In the genomic region with DNA sequence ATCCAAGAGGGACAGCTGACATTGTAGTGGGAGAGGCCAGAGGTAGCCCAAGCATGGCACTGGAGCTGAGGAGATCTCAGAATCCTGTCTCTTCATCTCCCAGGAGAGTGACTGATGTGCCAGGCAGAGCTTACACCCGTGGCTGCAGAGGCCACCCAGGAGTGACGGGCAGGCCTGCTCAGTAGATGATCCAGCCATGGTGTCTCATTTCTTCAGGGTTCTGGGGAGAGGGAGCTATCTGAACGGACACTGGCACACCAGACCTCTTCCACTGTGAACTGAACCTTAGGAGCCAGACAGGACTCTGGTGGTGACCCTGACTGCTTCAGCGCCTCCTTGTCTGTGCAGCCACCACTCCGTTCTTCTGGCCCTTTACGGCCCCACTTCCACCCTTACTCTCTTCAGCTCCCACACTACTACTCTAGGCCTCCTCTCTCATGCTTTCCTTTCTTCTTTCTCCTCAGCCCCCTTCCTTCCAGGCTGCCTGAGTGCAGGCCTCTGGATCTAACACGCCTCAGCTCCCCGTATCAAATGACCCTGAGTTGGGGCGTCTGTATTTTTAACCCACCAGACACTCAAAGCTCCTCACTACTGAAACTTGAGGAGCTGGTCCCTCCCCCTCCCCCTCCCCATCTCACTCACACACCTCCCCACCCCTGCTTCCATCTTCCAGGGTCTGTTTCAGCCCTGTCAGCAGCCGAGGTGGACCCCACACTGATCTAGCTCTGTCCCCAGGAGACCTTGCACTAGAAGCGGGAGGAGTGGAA, we compare ENCODE assay signal across 10 mouse cellular contexts. TPM values are rescaled to one million over a fixed set of nuclear protein-coding genes. Genes with fewer than 3 reads are reported as not detected.
DNase-seq lines count a peak whose midpoint lies in the region; ATAC-seq lines count a peak whose summit lies in the region.
"Had no signal": no experiment of that assay in that cellular context is flagged by ENCODE, and none has a peak within 500 bp of the region (broad histone marks: within the 10 kb centered on the region; RNA-seq: fewer than 3 reads in every experiment).

No protein-coding gene starts in this region.

- WGBS in heart, embryonic 14.5 days: 35% methylated on average over 11 of the region's 11 CpGs
- 45% methylated on average over 11 of the region's 11 CpGs for WGBS in midbrain, embryonic 10.5 days
- 42% methylated on average over 11 of the region's 11 CpGs for WGBS in midbrain, embryonic 15.5 days
- 43% methylated on average over 11 of the region's 11 CpGs for WGBS in stomach, embryonic 15.5 days

- H3K4me1 ChIP-seq in heart, embryonic 14.5 days (ENCODE audit: control insufficient read depth in 2 of 2, insufficient read depth in 2 of 2, low read length in 2 of 2): peaks cover 51 to 62% of the 10 kb centered on the region in 2 experiments
- H3K4me1 ChIP-seq in midbrain, embryonic 10.5 days: peaks cover 59% of the 10 kb centered on the region
- H3K4me1 ChIP-seq in midbrain, embryonic 15.5 days: peaks cover 20% of the 10 kb centered on the region
- H3K4me1 ChIP-seq in stomach, embryonic 15.5 days: peaks cover 27% of the 10 kb centered on the region

- intact Hi-C loops in heart, postnatal 36 days (cut with DNase I): no loop called here

- no peaks in the 10 kb centered on the region for H3K27me3 ChIP-seq in heart, embryonic 14.5 days (ENCODE audit: control insufficient read depth, insufficient read depth, low read length)
- H3K27me3 ChIP-seq in midbrain, embryonic 10.5 days (ENCODE audit: low read depth, poor library complexity, severe bottlenecking): no peaks in the 10 kb centered on the region; the same call in 1 of the 2 replicates
- no peaks in the 10 kb centered on the region for H3K27me3 ChIP-seq in midbrain, embryonic 15.5 days (replicated peaks)
- H3K27me3 ChIP-seq in stomach, embryonic 15.5 days (replicated peaks): no peaks in the 10 kb centered on the region

- H3K4me3 ChIP-seq in heart, embryonic 14.5 days (ENCODE audit: control insufficient read depth in 1 of 2, insufficient read depth in 1 of 2, low read depth in 1 of 2, low read length in 2 of 2): no peak overlapping the region
- H3K4me3 ChIP-seq in midbrain, embryonic 10.5 days: no peak overlapping the region
- no peak overlapping the region for H3K4me3 ChIP-seq in midbrain, embryonic 15.5 days
- H3K4me3 ChIP-seq in stomach, embryonic 15.5 days (replicated peaks): no peak overlapping the region

- peak overlapping the region; percentile 90 to 97 for H3K27ac ChIP-seq in heart, embryonic 14.5 days (replicated peaks in 1 of 2; ENCODE audit: control insufficient read depth in 1 of 2, insufficient read depth in 1 of 2, low read depth in 2 of 2, low read length in 2 of 2)
- peak overlapping the region; percentile 74 for H3K27ac ChIP-seq in midbrain, embryonic 10.5 days (replicated peaks)
- H3K27ac ChIP-seq in midbrain, embryonic 15.5 days: no peak overlapping the region
- peak overlapping the region; percentile 33; the same call in 1 of the 2 replicates for H3K27ac ChIP-seq in stomach, embryonic 15.5 days

- DNase-seq in heart, postnatal 36 days: no peak
- DNase-seq in midbrain, embryonic 10.5 days (ENCODE audit: low spot score): peak; percentile 29
- DNase-seq in gastrocnemius, postnatal 25 days: peak; percentile 71
- DNase-seq in adrenal gland, postnatal 25 days: no peak
- DNase-seq in lung, postnatal 4 days: no peak

- H3K4me2 ChIP-seq in heart, embryonic 14.5 days (ENCODE audit: low read length): no peak overlapping the region; the same call in 1 of the 2 replicates
- no peak overlapping the region for H3K4me2 ChIP-seq in midbrain, embryonic 15.5 days
- no peak overlapping the region for H3K4me2 ChIP-seq in stomach, embryonic 15.5 days

- H3K36me3 ChIP-seq in heart, embryonic 14.5 days (ENCODE audit: control insufficient read depth, insufficient read depth, low read length): no peaks in the 10 kb centered on the region
- H3K36me3 ChIP-seq in midbrain, embryonic 10.5 days: no peaks in the 10 kb centered on the region
- H3K36me3 ChIP-seq in midbrain, embryonic 15.5 days (replicated peaks): no peaks in the 10 kb centered on the region
- no peaks in the 10 kb centered on the region for H3K36me3 ChIP-seq in stomach, embryonic 15.5 days

- ATAC-seq in heart, embryonic 14.5 days (ENCODE audit: insufficient number of reproducible peaks, insufficient read depth, low FRiP score, low read depth): no peak
- no peak for ATAC-seq in midbrain, embryonic 15.5 days (replicated peaks)
- ATAC-seq in stomach, embryonic 15.5 days (ENCODE audit: insufficient read depth, low FRiP score, low read depth): no peak; the same call in 1 of the 2 replicates
- ATAC-seq: CD4-positive, CD25-positive, alpha-beta regulatory T cell, adult 4 months had no signal

- no peaks in the 10 kb centered on the region for H3K9me3 ChIP-seq in heart, embryonic 14.5 days (ENCODE audit: control insufficient read depth, low read length)
- H3K9me3 ChIP-seq in midbrain, embryonic 10.5 days (replicated peaks): no peaks in the 10 kb centered on the region
- no peaks in the 10 kb centered on the region for H3K9me3 ChIP-seq in midbrain, embryonic 15.5 days
- H3K9me3 ChIP-seq in stomach, embryonic 15.5 days: no peaks in the 10 kb centered on the region

- peak overlapping the region; percentile 52 for H3K9ac ChIP-seq in heart, embryonic 14.5 days (ENCODE audit: low read length)
- no peak overlapping the region for H3K9ac ChIP-seq in midbrain, embryonic 15.5 days
- no peak overlapping the region for H3K9ac ChIP-seq in stomach, embryonic 15.5 days

RNA-seq across cellular contexts. Expression of a gene that starts 1.8 kb away (rescaled TPM):
- polyA plus RNA-seq in heart, embryonic 14.5 days (2014; fragmentation: Nextera tagmentation; extraction: Ambion mirVana): 138 and 148 TPM in 2 replicates
- total RNA-seq in heart, postnatal 36 days (2021): 1 to 10 TPM; 8.0 to 8.6 TPM
- polyA plus RNA-seq in midbrain, embryonic 10.5 days (2016; fragmentation: Nextera tagmentation; extraction: Ambion mirVana): 1.3 and 1.8 TPM in 2 replicates
- polyA plus RNA-seq in midbrain, embryonic 15.5 days (2015; fragmentation: Nextera tagmentation; extraction: Ambion mirVana): 1.7 and 2.7 TPM in 2 replicates
- 1,000 to 10,000 TPM; 5,450 to 5,866 TPM for total RNA-seq in gastrocnemius, postnatal 25 days (2021)
- polyA plus RNA-seq in stomach, embryonic 15.5 days (2015; fragmentation: Nextera tagmentation; extraction: Ambion mirVana): 16.2 and 17.4 TPM in 2 replicates
- total RNA-seq in adrenal gland, postnatal 25 days (2021): 1.00 TPM in 1 of 2 replicates, not detected in the other
- total RNA-seq: megakaryocyte progenitor cell, adult 5-6 weeks had no signal
- polyA plus RNA-seq: CD4-positive, CD25-positive, alpha-beta regulatory T cell, adult 4 months had no signal

RNA-seq across cellular contexts. Expression of a gene that starts 14.9 kb away (rescaled TPM):
- polyA plus RNA-seq in heart, embryonic 14.5 days (2014; fragmentation: Nextera tagmentation; extraction: Ambion mirVana): 160 and 166 TPM in 2 replicates
- 10 to 100 TPM; 59.1 to 65.0 TPM for total RNA-seq in heart, postnatal 36 days (2021)
- 340 and 410 TPM in 2 replicates for polyA plus RNA-seq in midbrain, embryonic 10.5 days (2016; fragmentation: Nextera tagmentation; extraction: Ambion mirVana)
- polyA plus RNA-seq in midbrain, embryonic 15.5 days (2015; fragmentation: Nextera tagmentation; extraction: Ambion mirVana): 437 and 473 TPM in 2 replicates
- total RNA-seq in gastrocnemius, postnatal 25 days (2021): 10 to 100 TPM; 32.6 to 33.3 TPM
- 103 and 108 TPM in 2 replicates for polyA plus RNA-seq in stomach, embryonic 15.5 days (2015; fragmentation: Nextera tagmentation; extraction: Ambion mirVana)
- total RNA-seq in adrenal gland, postnatal 25 days (2021): 48.3 and 52.1 TPM in 2 replicates

RNA-seq across cellular contexts. Expression of a gene that starts 36.7 kb away (rescaled TPM):
- polyA plus RNA-seq in heart, embryonic 14.5 days (2014; fragmentation: Nextera tagmentation; extraction: Ambion mirVana): 0.23 and 0.26 TPM in 2 replicates
- total RNA-seq in heart, postnatal 36 days (2021): not detected
- not detected in 2 replicates for polyA plus RNA-seq in midbrain, embryonic 10.5 days (2016; fragmentation: Nextera tagmentation; extraction: Ambion mirVana)
- 0.05 TPM in 1 of 2 replicates, not detected in the other for polyA plus RNA-seq in midbrain, embryonic 15.5 days (2015; fragmentation: Nextera tagmentation; extraction: Ambion mirVana)
- total RNA-seq in gastrocnemius, postnatal 25 days (2021): under 1 TPM; 0.59 to 0.88 TPM
- polyA plus RNA-seq in stomach, embryonic 15.5 days (2015; fragmentation: Nextera tagmentation; extraction: Ambion mirVana): not detected in 2 replicates
- total RNA-seq in adrenal gland, postnatal 25 days (2021): 0.88 and 2.3 TPM in 2 replicates
- total RNA-seq: megakaryocyte progenitor cell, adult 5-6 weeks had no signal
- polyA plus RNA-seq: CD4-positive, CD25-positive, alpha-beta regulatory T cell, adult 4 months had no signal

RNA-seq across cellular contexts. Expression of a gene that starts 40.0 kb away (rescaled TPM):
- 20.7 and 24.7 TPM in 2 replicates for polyA plus RNA-seq in heart, embryonic 14.5 days (2014; fragmentation: Nextera tagmentation; extraction: Ambion mirVana)
- total RNA-seq in heart, postnatal 36 days (2021): 10 to 100 TPM; 10.9 to 12.4 TPM
- 50.2 and 62.4 TPM in 2 replicates for polyA plus RNA-seq in midbrain, embryonic 10.5 days (2016; fragmentation: Nextera tagmentation; extraction: Ambion mirVana)
- polyA plus RNA-seq in midbrain, embryonic 15.5 days (2015; fragmentation: Nextera tagmentation; extraction: Ambion mirVana): 66.2 and 77.2 TPM in 2 replicates
- total RNA-seq in gastrocnemius, postnatal 25 days (2021): 10 to 100 TPM in 1 of 2 experiments, 1 to 10 TPM in 1; 9.2 to 10.7 TPM
- polyA plus RNA-seq in stomach, embryonic 15.5 days (2015; fragmentation: Nextera tagmentation; extraction: Ambion mirVana): 44.8 and 45.0 TPM in 2 replicates
- total RNA-seq in adrenal gland, postnatal 25 days (2021): 33.7 and 48.7 TPM in 2 replicates

Comparison
In these comparisons a context has a peak if more than half of its experiments do, and no peak if none do; other contexts are left out.
1. DNase-seq: peak in midbrain, embryonic 10.5 days (single experiment) and gastrocnemius, postnatal 25 days (single experiment); none in heart, postnatal 36 days (0 of 2), adrenal gland, postnatal 25 days (single experiment) and lung, postnatal 4 days (0 of 2).